Mouse (Mus musculus) lung, embryonic 15.5 days (tissue): Measurements from ENCODE around the gene Duox1. TPM values are rescaled to one million over a fixed set of nuclear protein-coding genes. Genes with fewer than 3 reads are reported as not detected.
A peak's percentile ranks its signal among the peaks of the same experiment; 100 is the strongest.

Source experiments
- ATAC-seq: fragments of 200-750 bp; cut with Nextera tagmentation; 2 replicates; pipeline ENCODE4 v1.8.0; 2017; ENCODE audit warnings: moderate number of reproducible peaks, borderline replicate concordance; ENCODE audit not compliant: low FRiP score, low TSS enrichment; ENCODE audit errors: extremely low read depth
- H3K27ac ChIP-seq: fragments of 300-500 bp; sonication (generic); 2 replicates; pipeline ENCODE4 v1.5.1; 2015; ENCODE audit warnings: moderate library complexity, mild to moderate bottlenecking, inconsistent platforms
- H3K27me3 ChIP-seq: fragments of 300-500 bp; sonication (generic); 2 replicates; pipeline ENCODE4 v1.6.1; 2015; ENCODE audit warnings: inconsistent platforms
- H3K36me3 ChIP-seq: fragments of 300-500 bp; sonication (generic); 2 replicates; pipeline ENCODE4 v1.6.1; 2015; ENCODE audit warnings: inconsistent platforms
- H3K4me1 ChIP-seq: fragments of 300-500 bp; sonication (generic); 2 replicates; pipeline ENCODE4 v1.6.1; 2015; ENCODE audit warnings: inconsistent platforms
- H3K4me2 ChIP-seq: fragments of 300-500 bp; sonication (generic); 2 replicates; pipeline ENCODE4 v1.6.1; 2015; ENCODE audit warnings: inconsistent platforms, mild to moderate bottlenecking, moderate library complexity
- H3K4me3 ChIP-seq: fragments of 300-500 bp; sonication (generic); 2 replicates; pipeline ENCODE4 v1.5.1; 2015; ENCODE audit warnings: mild to moderate bottlenecking, inconsistent platforms
- H3K9ac ChIP-seq: fragments of 300-500 bp; sonication (generic); 2 replicates; pipeline ENCODE4 v1.6.1; 2015; ENCODE audit warnings: inconsistent platforms
- H3K9me3 ChIP-seq: fragments of 300-500 bp; sonication (generic); 2 replicates; pipeline ENCODE4 v1.6.1; 2016; ENCODE audit warnings: inconsistent platforms
- WGBS: fragments of 180-500 bp; shearing (Covaris S2); methylation state at CpG from one replicate; pipeline ENCODE4 v1.1.7; 2015; 5-methylcytosine and 5-hydroxymethylcytosine counted together
- polyA plus RNA-seq: library from polyadenylated mRNA; unstranded; fragments of >200 nt; fragmentation: Nextera tagmentation; extraction: Ambion mirVana; gene quantifications from 2 replicates; pipeline ENCODE4 v1.2.1, GENCODE M21; 2015

The Duox1 gene
- polyA plus RNA-seq, 1 experiment from 2014 or later, result 0.10 TPM

GRCm38 (mm10) chr2:122348531-122349131 is 33.2 kb downstream of the Duox1 start:
- peak; percentile 91 for ATAC-seq
- peak overlapping the region; percentile 88 for H3K9ac ChIP-seq
- H3K4me2 ChIP-seq, result peak overlapping the region; percentile 83
- H3K36me3 ChIP-seq, result 0 out of 2 replicates have a peak, but pooled peaks cover 2% of the 10 kb centered on the region
- peaks cover 26% of the 10 kb centered on the region for H3K4me1 ChIP-seq
- no peaks in the 10 kb centered on the region for H3K27me3 ChIP-seq
- H3K27ac ChIP-seq, result peak overlapping the region; percentile 99
- WGBS, result 1% methylated on average over 59 of the region's 63 CpGs
- no peaks in the 10 kb centered on the region for H3K9me3 ChIP-seq
- peak overlapping the region; percentile 64 for H3K4me3 ChIP-seq

GRCm38 (mm10) chr2:122349136-122349785 is 33.8 kb downstream of the Duox1 start:
- Histone ChIP-seq H3K27ac (peak overlapping the region; percentile 99), H3K4me1 (peaks cover 26% of the 10 kb centered on the region), H3K36me3 (0 out of 2 replicates have a peak, but pooled peaks cover 2% of the 10 kb centered on the region), H3K4me3 (peak overlapping the region; percentile 64), H3K9ac (peak overlapping the region; percentile 88), H3K4me2 (peak overlapping the region; percentile 83), H3K9me3 (no peaks in the 10 kb centered on the region), H3K27me3 (no peaks in the 10 kb centered on the region)
- 7% methylated on average over 14 of the region's 14 CpGs for WGBS
- ATAC-seq, result peak; percentile 17; the same call in 1 of the 2 replicates

GRCm38 (mm10) chr2:122351156-122351930 is 35.9 kb downstream of the Duox1 start:
- 60% methylated on average over 5 of the region's 5 CpGs for WGBS
- Histone ChIP-seq H3K4me3 (no peak overlapping the region), H3K36me3 (0 out of 2 replicates have a peak, but pooled peaks cover 2% of the 10 kb centered on the region), H3K27ac (peak overlapping the region; percentile 16; the same call in 1 of the 2 replicates), H3K4me1 (peaks cover 26% of the 10 kb centered on the region), H3K9ac (no peak overlapping the region), H3K4me2 (no peak overlapping the region), H3K9me3 (no peaks in the 10 kb centered on the region), H3K27me3 (no peaks in the 10 kb centered on the region)
- ATAC-seq, result no peak

GRCm38 (mm10) chr2:122351931-122352329 is 36.5 kb downstream of the Duox1 start:
- ATAC-seq, result no peak
- Histone ChIP-seq H3K4me1 (peaks cover 26% of the 10 kb centered on the region), H3K4me2 (no peak overlapping the region), H3K4me3 (no peak overlapping the region), H3K9ac (no peak overlapping the region), H3K36me3 (peaks cover 5% of the 10 kb centered on the region; the same call in 1 of the 2 replicates), H3K27ac (peak overlapping the region; percentile 16), H3K27me3 (no peaks in the 10 kb centered on the region), H3K9me3 (no peaks in the 10 kb centered on the region)
- WGBS, result 45% methylated on average over 4 of the region's 4 CpGs

- Histone ChIP-seq H3K27ac (no peak overlapping the region), H3K9ac (no peak overlapping the region), H3K27me3 (no peaks in the 10 kb centered on the region), H3K9me3 (no peaks in the 10 kb centered on the region), H3K36me3 (peaks cover 9% of the 10 kb centered on the region; the same call in 1 of the 2 replicates), H3K4me3 (no peak overlapping the region), H3K4me2 (no peak overlapping the region), H3K4me1 (peaks cover 23% of the 10 kb centered on the region)
- ATAC-seq, result no peak
- WGBS, result 76% methylated on average over 6 of the region's 6 CpGs
Measured at GRCm38 (mm10) chr2:122352992-122353391, 37.5 kb downstream of the Duox1 start.

- no peak overlapping the region for H3K4me3 ChIP-seq
- H3K4me2 ChIP-seq, result no peak overlapping the region
- H3K9me3 ChIP-seq, result no peaks in the 10 kb centered on the region
- H3K4me1 ChIP-seq, result peaks cover 19% of the 10 kb centered on the region
- peaks cover 9% of the 10 kb centered on the region; the same call in 1 of the 2 replicates for H3K36me3 ChIP-seq
- 79% methylated on average over 8 of the region's 8 CpGs for WGBS
- H3K27me3 ChIP-seq, result no peaks in the 10 kb centered on the region
- H3K9ac ChIP-seq, result no peak overlapping the region
- no peak for ATAC-seq
- no peak overlapping the region for H3K27ac ChIP-seq
Measured at GRCm38 (mm10) chr2:122353765-122354164, 38.3 kb downstream of the Duox1 start.

- WGBS, result 65% methylated on average over 12 of the region's 12 CpGs
- no peak for ATAC-seq
- H3K27me3 ChIP-seq, result no peaks in the 10 kb centered on the region
Measured at GRCm38 (mm10) chr2:122354191-122354929, 38.9 kb downstream of the Duox1 start.

GRCm38 (mm10) chr2:122355389-122355788 is 39.9 kb downstream of the Duox1 start:
- WGBS, result 84% methylated on average over 5 of the region's 5 CpGs
- Histone ChIP-seq H3K36me3 (peaks cover 9% of the 10 kb centered on the region; the same call in 1 of the 2 replicates), H3K4me3 (no peak overlapping the region), H3K4me2 (no peak overlapping the region), H3K9me3 (no peaks in the 10 kb centered on the region), H3K27me3 (no peaks in the 10 kb centered on the region), H3K4me1 (peaks cover 10% of the 10 kb centered on the region), H3K9ac (no peak overlapping the region), H3K27ac (no peak overlapping the region)
- no peak for ATAC-seq

More at GRCm38 (mm10) chr2:122354191-122354929, 38.9 kb downstream of the Duox1 start:
- H3K9me3 ChIP-seq, result no peaks in the 10 kb centered on the region
- peaks cover 9% of the 10 kb centered on the region; the same call in 1 of the 2 replicates for H3K36me3 ChIP-seq
- H3K27ac ChIP-seq, result no peak overlapping the region
- no peak overlapping the region for H3K4me2 ChIP-seq
- H3K4me3 ChIP-seq, result no peak overlapping the region
- H3K9ac ChIP-seq, result no peak overlapping the region
- peaks cover 15% of the 10 kb centered on the region for H3K4me1 ChIP-seq

GRCm38 (mm10) chr2:122356187-122356586 is 40.7 kb downstream of the Duox1 start:
- H3K9me3 ChIP-seq, result no peaks in the 10 kb centered on the region
- WGBS, result 84% methylated on average over 3 of the region's 3 CpGs
- ATAC-seq, result no peak

GRCm38 (mm10) chr2:122360310-122360709 is 44.8 kb downstream of the Duox1 start:
- 70% methylated on average over 6 of the region's 6 CpGs for WGBS
- Histone ChIP-seq H3K9ac (no peak overlapping the region), H3K4me3 (no peak overlapping the region)

More at GRCm38 (mm10) chr2:122356187-122356586, 40.7 kb downstream of the Duox1 start:
- Histone ChIP-seq H3K4me1 (peaks cover 10% of the 10 kb centered on the region), H3K4me3 (no peak overlapping the region), H3K9ac (no peak overlapping the region), H3K36me3 (peaks cover 9% of the 10 kb centered on the region; the same call in 1 of the 2 replicates), H3K27ac (no peak overlapping the region), H3K27me3 (no peaks in the 10 kb centered on the region), H3K4me2 (no peak overlapping the region)

GRCm38 (mm10) chr2:122361181-122361580 is 45.7 kb downstream of the Duox1 start:
- H3K36me3 ChIP-seq, result peaks cover 16% of the 10 kb centered on the region
- no peaks in the 10 kb centered on the region for H3K27me3 ChIP-seq
- H3K4me3 ChIP-seq, result no peak overlapping the region
- 79% methylated on average over 6 of the region's 6 CpGs for WGBS
- H3K4me1 ChIP-seq, result no peaks in the 10 kb centered on the region
- H3K9me3 ChIP-seq, result no peaks in the 10 kb centered on the region
- no peak overlapping the region for H3K4me2 ChIP-seq
- no peak for ATAC-seq
- H3K9ac ChIP-seq, result no peak overlapping the region
- no peak overlapping the region for H3K27ac ChIP-seq

More at GRCm38 (mm10) chr2:122360310-122360709, 44.8 kb downstream of the Duox1 start:
- no peak for ATAC-seq
- no peaks in the 10 kb centered on the region for H3K9me3 ChIP-seq
- peaks cover 16% of the 10 kb centered on the region for H3K36me3 ChIP-seq
- no peak overlapping the region for H3K4me2 ChIP-seq
- H3K4me1 ChIP-seq, result no peaks in the 10 kb centered on the region
- no peaks in the 10 kb centered on the region for H3K27me3 ChIP-seq
- no peak overlapping the region for H3K27ac ChIP-seq
